Mouse (Mus musculus) lung, embryonic 16.5 days (tissue): ENCODE measurements at regions not wholly inside any gene's neighbourhood (a gene's known extent, or its start where the extent isn't known, plus 50 kb on each side); places are given as distances from the start of the nearest gene placed in this dataset.

Experiments used
- ATAC-seq: fragments of 200-750 bp; cut with Nextera tagmentation; 2 replicates; pipeline ENCODE4 v1.8.0; 2017; ENCODE audit warnings: low read depth, mild to moderate bottlenecking, moderate library complexity
- H3K27ac ChIP-seq: fragments of 300-500 bp; sonication (generic); 2 replicates; pipeline ENCODE4 v1.5.1; 2014; ENCODE audit warnings: mild to moderate bottlenecking, control low read depth, low read length
- H3K27me3 ChIP-seq: fragments of 300-500 bp; sonication (generic); 2 replicates; pipeline ENCODE4 v1.6.1; 2014; ENCODE audit warnings: low read depth, low read length, mixed read lengths; ENCODE audit not compliant: control insufficient read depth, insufficient read depth
- H3K36me3 ChIP-seq: fragments of 300-500 bp; sonication (generic); 2 replicates; pipeline ENCODE4 v1.6.1; 2014; ENCODE audit warnings: low read length; ENCODE audit not compliant: control insufficient read depth, insufficient read depth
- H3K4me1 ChIP-seq: fragments of 300-500 bp; sonication (generic); replicated peaks from 2 replicates; pipeline ENCODE4 v1.6.1; 2014; ENCODE audit warnings: low read length, mixed read lengths; ENCODE audit not compliant: control insufficient read depth, insufficient read depth
- H3K4me2 ChIP-seq: fragments of 300-500 bp; sonication (generic); 2 replicates; pipeline ENCODE4 v1.6.1; 2014; ENCODE audit warnings: low read depth, low read length, control low read depth
- H3K4me3 ChIP-seq: fragments of 300-500 bp; sonication (generic); 2 replicates; pipeline ENCODE4 v1.5.1; 2014; ENCODE audit warnings: mild to moderate bottlenecking, low read length, control low read depth
- H3K9ac ChIP-seq: fragments of 300-500 bp; sonication (generic); 2 replicates; pipeline ENCODE4 v1.6.1; 2014; ENCODE audit warnings: low read length, control low read depth
- H3K9me3 ChIP-seq: fragments of 300-500 bp; sonication (generic); 2 replicates; pipeline ENCODE4 v1.6.1; 2016; ENCODE audit warnings: low read length; ENCODE audit not compliant: control insufficient read depth
- WGBS: fragments of 180-500 bp; shearing (Covaris S2); extraction: QIAGEN DNeasy Blood & Tissue Kit; methylation state at CpG from one replicate; pipeline ENCODE4 v1.1.7; 2014; 5-methylcytosine and 5-hydroxymethylcytosine counted together

DNA sequence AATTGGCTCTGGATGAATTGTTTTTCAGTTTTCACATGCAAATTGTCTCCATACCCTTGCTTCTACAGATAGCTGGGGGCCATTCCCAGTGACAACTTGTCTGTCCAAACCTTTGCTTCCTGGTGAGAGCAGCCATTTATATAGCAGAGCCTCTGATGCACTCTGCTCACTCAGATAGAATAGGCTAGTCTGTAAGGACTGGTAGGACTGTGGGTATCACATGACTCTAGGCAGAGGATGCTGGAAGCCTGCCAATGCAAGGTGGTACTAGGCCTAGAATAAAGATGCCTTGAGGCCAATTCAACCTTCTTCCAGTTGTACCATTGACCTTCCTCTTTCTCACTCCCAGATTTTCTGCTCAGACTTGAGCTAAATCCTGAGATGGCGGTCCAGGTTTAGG is 188.2 kb upstream of the Ntm start:
- Histone ChIP-seq H3K27me3 (no peaks in the 10 kb centered on the region; the same call in 1 of the 2 replicates), H3K4me2 (no peak overlapping the region), H3K4me1 (no peaks in the 10 kb centered on the region), H3K9me3 (no peaks in the 10 kb centered on the region), H3K36me3 (no peaks in the 10 kb centered on the region), H3K27ac (no peak overlapping the region), H3K4me3 (no peak overlapping the region), H3K9ac (no peak overlapping the region)
- 83% methylated on average over 1 of the region's 1 CpGs for WGBS
- no peak for ATAC-seq

DNA sequence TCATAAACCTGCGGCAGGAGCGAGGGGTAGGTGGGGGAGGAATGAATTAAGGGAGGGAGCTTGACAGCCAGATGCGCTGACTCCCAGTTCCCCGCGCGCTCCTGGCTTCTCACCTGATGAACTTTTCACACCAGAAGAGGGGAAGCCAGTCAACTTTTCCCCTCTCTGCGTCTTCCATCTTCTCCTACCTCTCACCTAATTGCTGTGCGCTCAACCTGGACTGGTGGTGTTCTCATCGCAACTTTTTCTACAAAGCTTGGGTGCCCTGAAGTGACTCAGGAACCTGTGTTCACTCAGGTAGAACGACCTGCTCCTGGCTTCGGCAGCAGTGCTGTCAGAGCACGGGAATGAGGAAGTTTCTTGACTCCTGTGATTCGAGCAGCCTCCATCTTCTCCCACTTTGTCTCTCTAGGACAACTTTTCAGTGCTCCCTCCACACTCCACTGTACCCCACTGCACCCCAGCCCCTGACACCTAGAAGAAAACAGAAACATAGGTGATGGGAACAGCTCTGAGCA is 203.4 kb upstream of the Ntm start:
- H3K9ac ChIP-seq = no peak overlapping the region
- H3K4me1 ChIP-seq = no peaks in the 10 kb centered on the region
- no peaks in the 10 kb centered on the region for H3K27me3 ChIP-seq
- ATAC-seq = no peak
- H3K9me3 ChIP-seq = no peaks in the 10 kb centered on the region
- no peak overlapping the region for H3K4me2 ChIP-seq
- no peaks in the 10 kb centered on the region for H3K36me3 ChIP-seq
- no peak overlapping the region for H3K4me3 ChIP-seq
- WGBS = 74% methylated on average over 13 of the region's 13 CpGs
- H3K27ac ChIP-seq = no peak overlapping the region

DNA sequence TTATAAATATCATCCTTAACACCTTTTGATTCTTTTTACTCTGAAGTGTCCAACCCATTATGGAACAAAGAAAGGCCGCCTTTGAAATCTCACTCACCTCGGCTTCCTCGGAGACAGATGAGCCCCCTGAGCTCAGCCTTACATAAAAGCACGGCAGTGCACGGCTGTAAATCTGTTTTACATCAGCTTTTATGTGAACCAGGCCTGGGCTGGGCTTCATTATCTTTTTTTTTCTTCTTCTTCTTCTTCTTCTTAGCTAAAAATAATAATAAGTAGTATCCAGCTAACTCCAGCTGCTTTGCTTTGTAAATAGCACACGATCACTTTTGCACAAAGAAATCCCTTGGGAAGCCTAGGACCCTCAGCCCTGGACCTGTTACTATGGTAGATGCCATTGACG is 204.3 kb upstream of the Ntm start:
- Histone ChIP-seq H3K27ac (no peak overlapping the region), H3K9ac (no peak overlapping the region), H3K4me1 (no peaks in the 10 kb centered on the region), H3K36me3 (no peaks in the 10 kb centered on the region), H3K4me3 (no peak overlapping the region), H3K27me3 (no peaks in the 10 kb centered on the region), H3K4me2 (no peak overlapping the region), H3K9me3 (no peaks in the 10 kb centered on the region)
- 58% methylated on average over 7 of the region's 7 CpGs for WGBS
- no peak for ATAC-seq

DNA sequence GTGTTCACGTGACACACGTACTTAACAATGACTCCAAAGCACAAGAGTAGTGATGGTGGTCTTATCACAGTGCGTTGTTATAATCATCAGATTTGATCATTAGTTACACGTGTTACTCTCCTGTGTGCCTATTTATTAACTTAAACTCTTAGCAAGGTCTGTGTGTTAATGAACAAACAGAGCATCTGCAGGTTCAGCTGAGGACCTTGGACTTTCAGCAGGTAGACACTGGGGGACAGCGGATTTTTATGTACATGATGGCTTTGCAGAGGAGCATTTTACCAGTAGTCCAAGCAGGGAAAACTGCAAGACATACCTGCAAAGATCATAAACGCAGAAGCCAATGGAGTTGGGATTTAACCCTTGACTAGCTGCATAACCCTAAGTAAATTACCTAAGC is 211.7 kb upstream of the Ntm start:
- 66% methylated on average over 6 of the region's 6 CpGs for WGBS
- no peak for ATAC-seq

DNA sequence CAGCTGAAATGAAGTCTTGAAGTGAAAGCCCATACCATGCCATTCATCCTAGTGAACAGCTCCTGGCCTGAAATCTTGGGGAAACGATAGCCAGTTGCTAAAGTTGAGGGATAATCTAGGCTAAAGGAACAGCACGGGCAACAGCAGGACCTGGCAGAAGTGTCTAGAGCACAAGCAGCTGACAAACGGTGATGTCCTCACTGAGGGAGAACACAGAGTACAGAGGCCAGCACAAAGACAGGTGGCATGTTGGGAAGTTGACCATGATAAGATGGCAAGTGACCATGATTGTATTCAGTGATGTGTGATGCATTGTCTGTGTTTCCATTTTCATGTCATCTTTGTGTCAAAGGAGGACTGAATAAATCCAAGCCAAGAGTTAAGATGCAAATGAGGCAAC is 212.4 kb upstream of the Ntm start:
- no peaks in the 10 kb centered on the region for H3K4me1 ChIP-seq

More for the DNA sequence above, 211.7 kb upstream of the Ntm start:
- H3K4me1 ChIP-seq = no peaks in the 10 kb centered on the region
- H3K4me3 ChIP-seq = no peak overlapping the region
- no peak overlapping the region for H3K9ac ChIP-seq
- H3K36me3 ChIP-seq = no peaks in the 10 kb centered on the region
- no peak overlapping the region for H3K4me2 ChIP-seq
- no peaks in the 10 kb centered on the region for H3K27me3 ChIP-seq
- no peak overlapping the region for H3K27ac ChIP-seq
- no peaks in the 10 kb centered on the region for H3K9me3 ChIP-seq

DNA sequence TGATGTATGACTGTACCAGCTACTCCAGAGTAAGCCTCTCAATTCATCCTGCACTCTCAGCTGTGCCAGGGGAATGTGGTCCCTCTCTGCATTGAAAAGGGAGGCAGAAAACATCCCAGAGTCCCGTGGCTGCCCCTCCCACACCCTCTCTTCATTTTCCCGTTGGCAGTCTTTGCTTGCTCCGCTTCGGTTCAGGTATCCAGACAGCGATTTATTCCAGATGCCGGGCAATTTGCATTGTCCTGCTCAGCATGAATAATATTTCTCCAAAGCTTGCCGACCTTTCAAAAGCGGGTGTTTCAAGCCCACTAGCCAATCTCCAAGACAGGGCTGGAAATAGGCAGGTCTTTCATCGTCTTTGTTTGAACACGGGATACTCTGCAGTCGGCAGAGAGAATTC is 220.5 kb upstream of the Ntm start:
- H3K27ac ChIP-seq = no peak overlapping the region
- no peaks in the 10 kb centered on the region for H3K36me3 ChIP-seq
- no peaks in the 10 kb centered on the region for H3K27me3 ChIP-seq
- no peaks in the 10 kb centered on the region for H3K9me3 ChIP-seq
- no peak overlapping the region for H3K9ac ChIP-seq
- WGBS = 73% methylated on average over 11 of the region's 11 CpGs
- no peaks in the 10 kb centered on the region for H3K4me1 ChIP-seq
- no peak overlapping the region for H3K4me3 ChIP-seq
- H3K4me2 ChIP-seq = no peak overlapping the region
- no peak for ATAC-seq

More for the DNA sequence above, 212.4 kb upstream of the Ntm start:
- no peak overlapping the region for H3K9ac ChIP-seq
- no peak overlapping the region for H3K4me3 ChIP-seq
- no peak overlapping the region for H3K4me2 ChIP-seq
- no peaks in the 10 kb centered on the region for H3K9me3 ChIP-seq
- no peaks in the 10 kb centered on the region for H3K27me3 ChIP-seq
- 62% methylated on average over 3 of the region's 3 CpGs for WGBS
- H3K36me3 ChIP-seq = no peaks in the 10 kb centered on the region
- no peak for ATAC-seq
- no peak overlapping the region for H3K27ac ChIP-seq

DNA sequence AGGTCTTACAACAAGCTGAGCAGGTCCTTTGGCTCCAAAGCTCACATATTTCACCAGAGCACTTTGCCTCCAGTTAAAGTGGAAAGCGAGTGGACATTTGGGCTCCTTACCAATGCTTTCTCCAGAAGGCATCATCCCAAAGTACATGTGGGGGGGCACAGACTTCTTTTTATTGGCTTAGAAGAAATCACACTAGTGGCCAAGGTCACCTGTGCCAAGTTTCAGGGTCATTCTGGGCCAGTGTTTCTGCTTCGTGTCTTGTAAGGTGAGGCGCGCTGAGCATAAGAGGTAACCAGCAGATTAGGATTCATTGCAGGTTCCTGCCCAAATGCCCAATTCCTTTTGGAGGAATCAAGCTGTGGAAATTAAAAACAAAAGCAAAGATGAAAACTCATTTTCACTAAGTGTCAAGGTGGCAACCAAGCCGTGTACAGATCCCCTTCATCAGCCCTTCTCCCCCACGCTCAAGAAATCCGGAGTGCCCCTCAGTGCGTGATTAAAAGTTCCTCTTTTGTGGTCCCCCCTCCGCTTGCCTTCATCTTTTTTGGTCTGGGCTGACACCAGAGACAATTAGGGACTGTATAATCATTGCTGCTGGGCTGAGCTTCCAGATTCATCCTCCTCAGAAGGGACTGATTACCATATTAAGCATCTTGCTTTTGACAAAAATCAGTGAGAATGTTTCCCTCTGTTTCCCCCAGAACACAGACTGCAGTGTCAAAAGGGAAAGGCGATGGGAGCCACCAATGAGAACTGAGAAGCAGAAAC is 222.2 kb upstream of the Ntm start:
- no peaks in the 10 kb centered on the region for H3K4me1 ChIP-seq
- ATAC-seq = no peak
- no peak overlapping the region for H3K4me2 ChIP-seq
- no peaks in the 10 kb centered on the region for H3K9me3 ChIP-seq
- no peak overlapping the region for H3K9ac ChIP-seq
- WGBS = 83% methylated on average over 10 of the region's 10 CpGs
- H3K36me3 ChIP-seq = no peaks in the 10 kb centered on the region
- H3K4me3 ChIP-seq = no peak overlapping the region
- H3K27me3 ChIP-seq = no peaks in the 10 kb centered on the region
- no peak overlapping the region for H3K27ac ChIP-seq

DNA sequence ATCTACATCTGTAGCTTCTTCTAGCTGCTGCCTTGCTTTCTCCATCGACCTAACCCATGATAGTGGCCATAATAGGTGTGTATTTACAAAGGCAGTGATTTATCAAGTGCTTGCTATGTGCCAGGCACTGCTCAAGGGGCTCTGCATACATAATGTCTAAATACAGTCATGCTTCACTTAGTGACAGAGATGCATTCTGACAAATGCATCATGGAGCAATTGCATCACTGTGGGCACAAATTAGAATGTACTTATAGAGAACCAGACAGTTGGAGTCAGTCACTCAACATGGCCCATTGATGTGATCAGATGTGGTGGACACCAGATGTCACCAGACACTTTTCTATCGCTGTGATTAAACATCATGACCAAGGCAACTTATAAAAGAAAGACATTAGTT is 223.3 kb upstream of the Ntm start:
- Histone ChIP-seq H3K36me3 (no peaks in the 10 kb centered on the region), H3K9ac (no peak overlapping the region), H3K27ac (no peak overlapping the region), H3K4me3 (no peak overlapping the region), H3K4me1 (no peaks in the 10 kb centered on the region), H3K4me2 (no peak overlapping the region), H3K27me3 (no peaks in the 10 kb centered on the region), H3K9me3 (no peaks in the 10 kb centered on the region)
- WGBS = 64% methylated on average over 2 of the region's 2 CpGs
- no peak for ATAC-seq

DNA sequence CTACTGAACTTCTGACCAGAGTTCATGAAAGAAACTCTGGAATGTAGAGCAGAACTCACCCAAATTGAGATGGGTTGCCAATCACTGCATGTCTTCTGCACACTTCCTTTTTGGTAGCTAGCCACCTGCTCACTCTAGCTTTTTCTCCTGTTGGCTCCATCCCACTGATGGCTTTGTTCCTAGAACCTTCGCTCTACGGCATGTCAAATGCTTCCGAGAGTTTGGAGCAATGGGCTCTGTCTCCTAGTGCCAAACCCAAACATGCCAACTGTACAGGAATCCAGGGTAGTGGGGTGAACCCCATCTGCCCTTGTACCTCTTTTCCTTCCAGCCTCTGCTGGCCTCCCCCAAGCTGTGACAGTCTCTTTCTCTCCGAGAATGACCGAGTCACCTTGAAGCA is 227.1 kb upstream of the Ntm start:
- 91% methylated on average over 5 of the region's 5 CpGs for WGBS
- no peak overlapping the region for H3K27ac ChIP-seq
- ATAC-seq = no peak
- no peak overlapping the region for H3K4me3 ChIP-seq
- H3K36me3 ChIP-seq = no peaks in the 10 kb centered on the region
- H3K4me1 ChIP-seq = no peaks in the 10 kb centered on the region
- no peaks in the 10 kb centered on the region for H3K27me3 ChIP-seq
- no peak overlapping the region for H3K4me2 ChIP-seq
- no peaks in the 10 kb centered on the region for H3K9me3 ChIP-seq
- no peak overlapping the region for H3K9ac ChIP-seq
